Mouse (Mus musculus) limb, embryonic 14.5 days (tissue): Measurements from ENCODE around the gene Atp6v1b1. TPM values are rescaled to one million over a fixed set of nuclear protein-coding genes. Genes with fewer than 3 reads are reported as not detected.
A peak's percentile ranks its signal among the peaks of the same experiment; 100 is the strongest.

ENCODE experiments used
- ATAC-seq: fragments of 200-750 bp; cut with Nextera tagmentation; 2 replicates; pipeline ENCODE4 v1.8.0; 2017; ENCODE audit warnings: low read depth, moderate number of reproducible peaks, moderate TSS enrichment; ENCODE audit not compliant: low FRiP score
- DNase-seq: peaks from one replicate; pipeline ENCODE4 v3.0.0-alpha.2; 2015; ENCODE audit warnings: low spot score
- H3K27ac ChIP-seq: fragments of 300-500 bp; sonication (generic); replicated peaks from 2 replicates; pipeline ENCODE4 v1.5.1; 2014; ENCODE audit warnings: low read depth, mild to moderate bottlenecking, low read length, moderate library complexity, mixed read lengths
- H3K27me3 ChIP-seq: fragments of 300-500 bp; sonication (generic); 2 replicates; pipeline ENCODE4 v1.6.1; 2014; ENCODE audit warnings: low read length, mixed read lengths; ENCODE audit not compliant: control insufficient read depth, insufficient read depth
- H3K36me3 ChIP-seq: fragments of 300-500 bp; sonication (generic); 2 replicates; pipeline ENCODE4 v1.6.1; 2014; ENCODE audit warnings: mild to moderate bottlenecking, low read length, moderate library complexity, mixed read lengths; ENCODE audit not compliant: control insufficient read depth, insufficient read depth
- H3K4me1 ChIP-seq: fragments of 300-500 bp; sonication (generic); 2 replicates; pipeline ENCODE4 v1.6.1; 2014; ENCODE audit warnings: antibody characterized with exemption, low read length, mixed read lengths; ENCODE audit not compliant: control insufficient read depth, insufficient read depth
- H3K4me2 ChIP-seq: fragments of 300-500 bp; sonication (generic); replicated peaks from 2 replicates; pipeline ENCODE4 v1.6.1; 2014; ENCODE audit warnings: low read depth, mild to moderate bottlenecking, low read length, moderate library complexity; ENCODE audit not compliant: severe bottlenecking
- H3K4me3 ChIP-seq: fragments of 300-500 bp; sonication (generic); replicated peaks from 2 replicates; pipeline ENCODE4 v1.5.1; 2014; ENCODE audit warnings: low read length
- H3K9ac ChIP-seq: fragments of 300-500 bp; sonication (generic); 2 replicates; pipeline ENCODE4 v1.6.1; 2014; ENCODE audit warnings: mild to moderate bottlenecking, low read depth, low read length, moderate library complexity; ENCODE audit not compliant: severe bottlenecking
- H3K9me3 ChIP-seq: fragments of 300-500 bp; sonication (generic); 2 replicates; pipeline ENCODE4 v1.6.1; 2016; ENCODE audit warnings: low read length; ENCODE audit not compliant: control insufficient read depth
- POLR2A ChIP-seq: fragments of 200-500 bp; IDR thresholded peaks from 2 replicates; pipeline ENCODE4 v1.8.0; 2012; ENCODE audit warnings: inconsistent platforms, mild to moderate bottlenecking, moderate library complexity, borderline replicate concordance; ENCODE audit not compliant: insufficient read depth, insufficient read length; ENCODE audit errors: extremely low read depth
- WGBS: fragments of 180-500 bp; shearing (Covaris S2); extraction: QIAGEN DNeasy Blood & Tissue Kit; methylation state at CpG from one replicate; pipeline ENCODE4 v1.1.7; 2014; 5-methylcytosine and 5-hydroxymethylcytosine counted together
- polyA plus RNA-seq, 2 experiments: library from polyadenylated mRNA; depleted of rRNA in 1 of 2; stranded (reverse) in 1 of 2; unstranded in 1 of 2; fragments of >200 nt; fragmentation: Nextera tagmentation in 1 of 2; extraction: Ambion mirVana in 1 of 2; gene quantifications; 2 replicates each; pipeline versions ENCODE4 v1.2.1 to v1.2.3; 2012 to 2014

Atp6v1b1 gene
- polyA plus RNA-seq, 2 experiments, result 0.05 TPM; not detected in 1

GRCm38 (mm10) chr6:83768485-83768884, 25.7 kb downstream of the Atp6v1b1 start:
- TF ChIP-seq POLR2A, result no peak
- 82% methylated on average over 5 of the region's 5 CpGs for WGBS
- H3K36me3 ChIP-seq, result peaks cover 52% of the 10 kb centered on the region

GRCm38 (mm10) chr6:83774126-83774525, 31.3 kb downstream of the Atp6v1b1 start:
- no peak for TF ChIP-seq POLR2A
- DNase-seq (no peak), ATAC-seq (no peak)
- Histone ChIP-seq H3K9ac (peak overlapping the region; percentile 93), H3K36me3 (peaks cover 41% of the 10 kb centered on the region), H3K9me3 (no peaks in the 10 kb centered on the region), H3K4me1 (peaks cover 13% of the 10 kb centered on the region), H3K4me2 (peak overlapping the region; percentile 88), H3K4me3 (peak overlapping the region; percentile 92), H3K27me3 (no peaks in the 10 kb centered on the region), H3K27ac (no peak overlapping the region)
- 56% methylated on average over 8 of the region's 9 CpGs for WGBS

More at GRCm38 (mm10) chr6:83768485-83768884, 25.7 kb downstream of the Atp6v1b1 start:
- Histone ChIP-seq H3K4me1 (no peaks in the 10 kb centered on the region), H3K4me3 (no peak overlapping the region), H3K27ac (no peak overlapping the region), H3K4me2 (no peak overlapping the region), H3K9ac (no peak overlapping the region), H3K9me3 (no peaks in the 10 kb centered on the region), H3K27me3 (no peaks in the 10 kb centered on the region)
- DNase-seq (no peak), ATAC-seq (no peak)

GRCm38 (mm10) chr6:83774781-83775563, 32.2 kb downstream of the Atp6v1b1 start:
- H3K4me2 ChIP-seq, result peak overlapping the region; percentile 88
- peak overlapping the region; percentile 92 for H3K4me3 ChIP-seq
- no peaks in the 10 kb centered on the region for H3K9me3 ChIP-seq
- H3K27ac ChIP-seq, result peak overlapping the region; percentile 76; the same call in 1 of the 2 replicates
- H3K9ac ChIP-seq, result peak overlapping the region; percentile 93
- ATAC-seq (peak; percentile 13; the same call in 1 of the 2 replicates), DNase-seq (no peak)
- H3K36me3 ChIP-seq, result peaks cover 32% of the 10 kb centered on the region
- H3K27me3 ChIP-seq, result no peaks in the 10 kb centered on the region
- WGBS, result 1% methylated on average over 11 of the region's 14 CpGs
- H3K4me1 ChIP-seq, result peaks cover 13% of the 10 kb centered on the region
- TF ChIP-seq POLR2A, result no peak

GRCm38 (mm10) chr6:83775638-83776293, 33.0 kb downstream of the Atp6v1b1 start, which contains the start of gene Tex261:
Gene Tex261 (minus strand): TSS chr6:83775813.
- under 1% methylated on average over 38 of the region's 45 CpGs for WGBS
- ATAC-seq, result peak; percentile 96
- TF ChIP-seq POLR2A, result peak; percentile 95; the same call in 1 of the 2 replicates

GRCm38 (mm10) chr6:83778306-83778705, 35.5 kb downstream of the Atp6v1b1 start:
- TF ChIP-seq POLR2A, result no peak
- no peak overlapping the region for H3K9ac ChIP-seq
- H3K4me1 ChIP-seq, result peaks cover 13% of the 10 kb centered on the region
- DNase-seq (no peak), ATAC-seq (no peak)
- H3K4me3 ChIP-seq, result no peak overlapping the region
- no peaks in the 10 kb centered on the region for H3K27me3 ChIP-seq
- 78% methylated on average over 7 of the region's 7 CpGs for WGBS
- H3K36me3 ChIP-seq, result 0 out of 2 replicates have a peak, but pooled peaks cover 4% of the 10 kb centered on the region
- H3K4me2 ChIP-seq, result no peak overlapping the region
- H3K9me3 ChIP-seq, result no peaks in the 10 kb centered on the region
- no peak overlapping the region for H3K27ac ChIP-seq

More at GRCm38 (mm10) chr6:83775638-83776293, 33.0 kb downstream of the Atp6v1b1 start, which contains the start of gene Tex261:
- peak; percentile 92 for DNase-seq
- peak within 1 kb of the TSS; percentile 88 for H3K4me2 ChIP-seq
- peaks cover 29% of the 10 kb centered on the region for H3K36me3 ChIP-seq
- H3K4me1 ChIP-seq, result peaks cover 13% of the 10 kb centered on the region
- H3K27ac ChIP-seq, result peak within 1 kb of the TSS; percentile 76
- peak within 1 kb of the TSS; percentile 93 for H3K9ac ChIP-seq
- H3K4me3 ChIP-seq, result peak within 1 kb of the TSS; percentile 92
- H3K9me3 ChIP-seq, result no peaks in the 10 kb centered on the region
- H3K27me3 ChIP-seq, result no peaks in the 10 kb centered on the region
